Mouse (Mus musculus) ES-E14 (cell line): ENCODE data around the gene Cacna1e. TPM values are rescaled to one million over a fixed set of nuclear protein-coding genes. Genes with fewer than 3 reads are reported as not detected.

Source experiments
- DNase-seq: peaks from one replicate; pipeline ENCODE4 v3.0.0-alpha.2; 2013; ENCODE audit warnings: low read depth, low spot score
- H3K27ac ChIP-seq: 2 replicates; pipeline ENCODE4 v1.5.1; 2012; ENCODE audit warnings: low read depth, mild to moderate bottlenecking, low read length, moderate library complexity, mixed read lengths; ENCODE audit not compliant: poor library complexity, insufficient read depth, severe bottlenecking
- H3K36me3 ChIP-seq: 2 replicates; pipeline ENCODE4 v1.6.1; 2012; ENCODE audit warnings: mild to moderate bottlenecking, low read length, moderate library complexity, mixed read lengths; ENCODE audit not compliant: control insufficient read depth, poor library complexity, insufficient read depth, severe bottlenecking
- H3K4me1 ChIP-seq, 2 experiments: fragments of 150-350 bp in 1 of 2; sonication (generic) in 1 of 2; 2 replicates each; pipeline ENCODE4 v1.6.1; 2012; ENCODE audit warnings: low read length in 2 of 2, mild to moderate bottlenecking in 1 of 2, mixed read lengths in 1 of 2; ENCODE audit not compliant: control insufficient read depth in 2 of 2, insufficient read depth in 2 of 2, poor library complexity in 1 of 2
- H3K4me3 ChIP-seq, 2 experiments: fragments of 150-350 bp in 1 of 2; sonication (generic) in 1 of 2; 2 replicates each; pipeline ENCODE4 v1.5.1; 2012; ENCODE audit warnings: low read length in 2 of 2, low read depth in 1 of 2, mild to moderate bottlenecking in 1 of 2, mixed read lengths in 1 of 2; ENCODE audit not compliant: insufficient read depth in 1 of 2, poor library complexity in 1 of 2, severe bottlenecking in 1 of 2
- H3K9ac ChIP-seq: 2 replicates; pipeline ENCODE4 v1.6.1; 2012; ENCODE audit warnings: low read depth, mild to moderate bottlenecking, low read length, mixed read lengths; ENCODE audit not compliant: poor library complexity, insufficient read depth, severe bottlenecking
- H3K9me3 ChIP-seq: fragments of 150-350 bp; sonication (generic); 2 replicates; pipeline ENCODE4 v1.6.1; 2012; ENCODE audit warnings: low read depth, mild to moderate bottlenecking, low read length; ENCODE audit not compliant: control insufficient read depth, insufficient read depth
- CHD2 ChIP-seq: IDR thresholded peaks from 2 replicates; pipeline ENCODE4 v1.6.1; 2014; ENCODE audit warnings: mild to moderate bottlenecking, low read depth, low read length, inconsistent platforms
- HCFC1 ChIP-seq: IDR thresholded peaks from 2 replicates; pipeline ENCODE4 v1.6.1; 2012; ENCODE audit warnings: low read length, inconsistent platforms, borderline replicate concordance; ENCODE audit not compliant: insufficient read depth
- MAFK ChIP-seq: IDR thresholded peaks from 2 replicates; pipeline ENCODE4 v1.6.1; 2014; ENCODE audit warnings: mild to moderate bottlenecking, low read depth, low read length, inconsistent platforms; ENCODE audit not compliant: insufficient read depth
- ZC3H11A ChIP-seq: IDR thresholded peaks from 2 replicates; pipeline ENCODE4 v1.6.1; 2012; ENCODE audit warnings: low read depth, mild to moderate bottlenecking, inconsistent platforms, low read length, borderline replicate concordance
- ZNF384 ChIP-seq: IDR thresholded peaks from 2 replicates; pipeline ENCODE4 v1.6.1; 2012; ENCODE audit warnings: low read depth, low read length, inconsistent platforms
- in situ Hi-C, 2 experiments: fragments of 600-800 bp; cut with MboI; formaldehyde crosslinking; loops; one replicate each; pipeline ENCODE4 v1.15.1; 2025; ENCODE audit warnings: low sequenced_read_pairs in 2 of 2, inconsistent platforms in 1 of 2; ENCODE audit not compliant: unreplicated experiment in 2 of 2
- total RNA-seq: library from RNA; depleted of rRNA; stranded (reverse); fragments of 300-350 nt; gene quantifications from 2 replicates; pipeline ENCODE4 v1.2.3, GENCODE M21; 2012

Gene Cacna1e
- total RNA-seq, 1 experiment = 0.31 TPM

DNA sequence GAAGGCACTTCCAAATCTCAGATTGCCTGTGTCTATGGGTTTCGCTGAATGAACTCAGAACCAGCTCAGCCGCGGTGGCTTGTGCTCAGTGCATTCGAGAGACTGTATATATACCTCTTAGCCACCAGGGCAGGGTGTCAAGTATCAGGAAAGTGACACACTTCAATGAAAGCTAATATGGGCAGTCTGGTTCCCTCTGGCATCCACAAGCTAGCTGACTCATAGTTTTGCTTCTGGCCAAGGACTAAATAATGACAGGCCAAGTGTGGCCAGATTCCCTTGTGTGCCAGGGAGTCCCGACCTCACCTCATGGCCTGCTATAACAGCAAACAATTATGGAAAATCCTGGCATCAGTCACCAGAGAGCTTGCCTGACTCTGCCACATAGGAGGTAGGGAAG, 422.8 kb downstream of the Cacna1e start:
- in situ Hi-C loops = no loop called here
- no peaks in the 10 kb centered on the region for H3K36me3 ChIP-seq
- no peaks in the 10 kb centered on the region for H3K9me3 ChIP-seq
- H3K4me1 ChIP-seq = no peaks in the 10 kb centered on the region
- H3K27ac ChIP-seq = no peak overlapping the region
- TF ChIP-seq ZNF384 (no peak), MAFK (no peak), ZC3H11A (no peak), HCFC1 (no peak), CHD2 (no peak)
- H3K9ac ChIP-seq = no peak overlapping the region
- no peak for DNase-seq
- no peak overlapping the region for H3K4me3 ChIP-seq

DNA sequence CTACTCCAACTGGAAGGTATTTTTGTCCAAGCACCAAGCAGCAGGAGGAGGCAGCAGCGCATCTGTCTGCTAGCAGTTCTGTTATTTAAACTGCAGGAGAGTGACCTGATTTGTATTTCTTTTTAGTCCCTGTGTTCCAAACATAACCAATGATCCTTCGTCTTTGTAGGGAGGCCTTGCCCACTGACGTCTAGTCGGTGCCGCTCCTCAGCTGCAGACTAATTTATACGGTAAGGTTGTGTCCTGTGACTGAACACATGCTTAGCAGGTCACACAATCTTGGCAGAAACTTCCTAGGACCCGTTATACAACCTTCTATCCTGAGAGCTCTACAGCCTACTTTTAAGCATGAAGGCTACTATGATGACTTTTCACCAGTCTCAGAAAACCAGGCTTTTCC, 424.2 kb downstream of the Cacna1e start:
- in situ Hi-C loops = no loop called here
- no peak overlapping the region for H3K9ac ChIP-seq
- H3K9me3 ChIP-seq = no peaks in the 10 kb centered on the region
- H3K4me3 ChIP-seq = no peak overlapping the region
- DNase-seq = no peak
- TF ChIP-seq CHD2 (no peak), HCFC1 (no peak), ZNF384 (no peak), MAFK (no peak), ZC3H11A (no peak)
- no peak overlapping the region for H3K27ac ChIP-seq
- no peaks in the 10 kb centered on the region for H3K4me1 ChIP-seq
- H3K36me3 ChIP-seq = no peaks in the 10 kb centered on the region

DNA sequence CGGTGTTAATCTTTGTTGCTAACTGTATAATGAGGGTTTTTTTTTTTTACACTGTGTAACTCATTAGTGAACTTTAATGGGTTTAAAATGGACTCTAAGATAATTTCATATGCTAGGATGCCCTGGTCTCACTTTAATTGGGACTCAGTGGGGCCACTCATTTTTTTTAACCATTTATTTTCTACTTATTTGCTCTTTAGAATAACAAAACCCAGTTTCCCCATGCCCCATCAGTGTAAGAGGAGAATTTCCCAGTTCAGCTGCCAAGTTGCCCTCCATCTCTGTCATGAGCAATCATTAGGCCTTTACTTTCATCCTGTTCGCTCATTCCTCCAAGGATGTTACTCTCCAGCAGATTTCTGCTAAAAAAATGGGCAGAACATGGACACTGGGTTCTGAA, 425.7 kb downstream of the Cacna1e start:
- no peak for TF ChIP-seq CHD2
- no peak for TF ChIP-seq HCFC1
- TF ChIP-seq ZNF384 = no peak
- TF ChIP-seq ZC3H11A = no peak
- TF ChIP-seq MAFK = no peak

DNA sequence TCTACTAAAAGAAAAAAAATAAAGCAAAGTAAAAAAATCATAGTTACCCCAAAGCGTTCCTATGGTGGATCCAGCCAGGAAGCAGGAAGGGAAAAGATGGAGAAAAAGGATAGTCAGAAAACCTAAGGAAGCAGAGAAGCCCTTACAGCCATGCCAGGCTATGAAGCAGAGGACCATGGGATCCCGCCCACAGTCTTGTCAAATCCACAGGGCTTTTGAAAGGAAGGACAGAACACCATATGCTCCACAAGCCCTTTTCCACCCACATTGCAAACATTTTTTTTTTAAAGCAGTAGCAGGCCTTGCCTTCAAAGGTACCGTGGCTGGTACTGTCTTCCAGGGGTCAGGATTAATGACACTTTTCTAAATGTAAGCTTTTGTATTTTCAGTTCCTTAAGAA, 433.5 kb downstream of the Cacna1e start:
- Histone ChIP-seq H3K27ac (no peak overlapping the region), H3K36me3 (no peaks in the 10 kb centered on the region), H3K4me3 (no peak overlapping the region), H3K9ac (no peak overlapping the region), H3K4me1 (no peaks in the 10 kb centered on the region), H3K9me3 (no peaks in the 10 kb centered on the region)
- in situ Hi-C loops = no loop called here
- no peak for DNase-seq
- TF ChIP-seq CHD2 (no peak), ZNF384 (no peak)

More for the DNA sequence above, 425.7 kb downstream of the Cacna1e start:
- H3K36me3 ChIP-seq = no peaks in the 10 kb centered on the region
- in situ Hi-C loops = no loop called here
- H3K9me3 ChIP-seq = no peaks in the 10 kb centered on the region
- no peak overlapping the region for H3K9ac ChIP-seq
- no peak overlapping the region for H3K27ac ChIP-seq
- no peaks in the 10 kb centered on the region for H3K4me1 ChIP-seq
- no peak for DNase-seq
- H3K4me3 ChIP-seq = no peak overlapping the region

DNA sequence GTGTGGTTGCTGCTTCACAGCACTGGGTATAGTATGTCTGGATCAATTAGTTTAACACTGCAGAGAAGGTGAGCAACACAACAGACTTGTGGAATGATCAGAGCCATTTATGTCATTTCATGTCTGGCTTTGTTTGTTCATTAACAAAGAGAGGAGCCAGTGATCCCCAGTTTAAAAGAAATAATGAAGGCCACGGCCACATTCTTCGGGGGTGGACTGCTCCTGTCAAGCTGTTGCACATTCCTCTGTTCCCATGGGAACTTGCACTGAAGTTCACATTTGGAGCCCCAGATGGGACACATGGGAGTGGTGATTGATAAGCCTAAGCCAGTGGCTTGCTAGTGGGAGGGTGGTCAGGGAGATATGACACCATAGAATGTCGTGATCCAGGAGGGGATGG, 437.8 kb downstream of the Cacna1e start:
- Histone ChIP-seq H3K36me3 (no peaks in the 10 kb centered on the region), H3K9me3 (no peaks in the 10 kb centered on the region), H3K9ac (no peak overlapping the region), H3K4me1 (no peaks in the 10 kb centered on the region), H3K4me3 (no peak overlapping the region), H3K27ac (no peak overlapping the region)
- in situ Hi-C loops = no loop called here
- DNase-seq = no peak
- TF ChIP-seq HCFC1 (no peak), MAFK (no peak), ZNF384 (no peak), ZC3H11A (no peak), CHD2 (no peak)
